Mouse (Mus musculus) Muller cell, postnatal 12 days (primary cell): ENCODE results near the gene Plac8.

Experiments used
- DNase-seq: peaks from one replicate; pipeline ENCODE4 v3.0.0-alpha.2; 2015; ENCODE audit errors: inconsistent ontology term

The Plac8 gene

GRCm38 (mm10) chr5:100572069-100572468 is at the start of gene Plac8:
Gene Plac8 (minus strand): TSS chr5:100572245.
- DNase-seq: no peak

- DNase-seq: no peak
Observed at GRCm38 (mm10) chr5:100620952-100621351, 48.9 kb upstream of the Plac8 start.

- no peak for DNase-seq
Observed at GRCm38 (mm10) chr5:100619586-100620275, 47.7 kb upstream of the Plac8 start.

- no peak for DNase-seq
Observed at GRCm38 (mm10) chr5:100613896-100614768, 42.1 kb upstream of the Plac8 start.

GRCm38 (mm10) chr5:100607868-100608267 is 35.8 kb upstream of the Plac8 start:
- no peak for DNase-seq

GRCm38 (mm10) chr5:100607090-100607762 is 35.2 kb upstream of the Plac8 start:
- no peak for DNase-seq

- peak; percentile 26 for DNase-seq
Observed at GRCm38 (mm10) chr5:100605828-100606229, 33.8 kb upstream of the Plac8 start.

GRCm38 (mm10) chr5:100604061-100604460 is 32.0 kb upstream of the Plac8 start:
- peak; percentile 63 for DNase-seq

- no peak for DNase-seq
Observed at GRCm38 (mm10) chr5:100601864-100602263, 29.8 kb upstream of the Plac8 start.

GRCm38 (mm10) chr5:100598961-100599463 is 27.0 kb upstream of the Plac8 start:
- no peak for DNase-seq

GRCm38 (mm10) chr5:100597886-100598485 is 25.9 kb upstream of the Plac8 start:
- no peak for DNase-seq

- no peak for DNase-seq
Observed at GRCm38 (mm10) chr5:100595999-100596398, 24.0 kb upstream of the Plac8 start.

GRCm38 (mm10) chr5:100594803-100595467 is 22.9 kb upstream of the Plac8 start:
- DNase-seq: no peak

GRCm38 (mm10) chr5:100590505-100590904 is 18.5 kb upstream of the Plac8 start:
- no peak for DNase-seq

- no peak for DNase-seq
Observed at GRCm38 (mm10) chr5:100587626-100588025, 15.6 kb upstream of the Plac8 start.

- DNase-seq: no peak
Observed at GRCm38 (mm10) chr5:100587136-100587535, 15.1 kb upstream of the Plac8 start.

GRCm38 (mm10) chr5:100585657-100586056 is 13.6 kb upstream of the Plac8 start:
- no peak for DNase-seq

GRCm38 (mm10) chr5:100585206-100585644 is 13.2 kb upstream of the Plac8 start:
- DNase-seq: no peak

GRCm38 (mm10) chr5:100583066-100583465 is 11.0 kb upstream of the Plac8 start:
- DNase-seq: no peak

GRCm38 (mm10) chr5:100582435-100582826 is 10.4 kb upstream of the Plac8 start:
- no peak for DNase-seq
